Mouse (Mus musculus): ENCODE data around the gene Rpl3.
A peak's percentile ranks its signal among the peaks of the same experiment; 100 is the strongest.

The Rpl3 gene

DNA sequence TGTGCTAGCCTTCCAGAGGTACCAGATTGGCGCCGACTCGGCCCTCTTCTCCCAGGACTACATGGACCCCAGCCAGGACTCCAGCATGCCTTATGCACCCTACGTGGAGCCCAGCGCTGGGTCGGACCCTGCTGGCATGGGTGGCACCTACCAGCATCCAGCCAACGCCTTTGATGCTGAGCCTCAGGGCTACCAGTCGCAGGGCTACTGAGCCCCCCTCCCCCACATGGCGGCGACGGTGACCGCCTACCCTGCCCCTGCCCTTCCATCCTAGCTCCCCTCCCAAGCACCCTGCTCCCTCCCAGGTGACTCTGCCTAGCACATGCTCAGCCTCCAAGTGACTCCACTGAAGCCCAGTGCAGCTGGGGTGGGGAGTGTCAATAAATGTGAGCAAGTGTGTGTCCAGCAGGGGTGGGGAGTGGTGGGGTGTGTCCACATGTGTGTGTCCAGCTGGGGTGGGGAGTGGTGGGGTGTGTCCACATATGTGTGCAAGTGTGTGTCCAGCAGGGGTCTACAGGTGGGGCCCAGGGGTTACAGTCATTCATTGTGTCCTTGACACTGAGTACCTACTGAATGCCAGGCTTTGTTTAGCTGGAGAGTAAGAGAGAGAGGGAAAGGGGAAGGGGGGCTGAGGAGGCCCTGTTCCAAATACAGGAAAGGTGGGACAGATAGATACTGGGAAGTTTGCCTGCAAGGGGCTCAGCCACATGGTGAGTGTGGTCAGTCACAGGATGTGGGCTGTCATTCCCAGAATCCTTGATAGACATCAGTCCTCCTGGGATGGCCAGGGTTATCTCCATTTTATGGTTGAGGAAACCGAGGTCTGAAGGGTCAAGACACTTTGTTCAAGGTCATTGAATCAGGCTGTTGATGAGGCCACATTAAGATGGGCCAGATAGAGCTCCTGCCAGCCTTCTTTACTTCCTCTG lies 24.5 kb upstream of the Rpl3 start:
- no peak for ATAC-seq (ENCODE audit: insufficient number of reproducible peaks, low FRiP score, low TSS enrichment)

GRCm38 (mm10) chr15:80115256-80115655 lies 23.6 kb upstream of the Rpl3 start:
- ATAC-seq (ENCODE audit: insufficient number of reproducible peaks, low FRiP score, low TSS enrichment) = no peak

DNA sequence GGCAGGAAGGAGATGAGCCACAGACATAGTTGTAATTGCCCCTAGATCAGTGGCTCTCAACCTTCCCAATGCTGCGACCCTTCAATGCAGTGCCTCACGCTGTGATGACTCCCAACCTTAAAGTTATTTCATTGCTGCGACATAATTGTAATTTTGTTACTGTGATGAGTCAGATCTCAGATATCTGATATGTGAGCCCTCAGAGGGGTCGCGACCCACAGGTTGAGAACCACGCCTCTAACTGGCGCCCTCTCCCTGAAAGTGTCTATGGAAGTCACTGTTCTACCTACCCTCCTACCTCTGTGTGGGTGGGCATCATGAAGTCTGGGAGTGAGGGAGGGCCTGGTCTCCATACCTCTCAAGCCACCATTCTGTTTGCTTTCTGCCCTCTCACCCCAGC lies 22.7 kb upstream of the Rpl3 start:
- ATAC-seq (ENCODE audit: insufficient number of reproducible peaks, low FRiP score, low TSS enrichment) = no peak

- no peak for ATAC-seq (ENCODE audit: insufficient number of reproducible peaks, low FRiP score, low TSS enrichment)
These were observed 20.8 kb upstream of the Rpl3 start for GRCm38 (mm10) chr15:80112499-80112898.

- ATAC-seq (ENCODE audit: insufficient number of reproducible peaks, low FRiP score, low TSS enrichment) = no peak
These were observed 19.8 kb upstream of the Rpl3 start for GRCm38 (mm10) chr15:80111436-80111835.

- ATAC-seq (ENCODE audit: insufficient number of reproducible peaks, low FRiP score, low TSS enrichment) = no peak
These were observed 15.9 kb upstream of the Rpl3 start for GRCm38 (mm10) chr15:80107575-80107974.

DNA sequence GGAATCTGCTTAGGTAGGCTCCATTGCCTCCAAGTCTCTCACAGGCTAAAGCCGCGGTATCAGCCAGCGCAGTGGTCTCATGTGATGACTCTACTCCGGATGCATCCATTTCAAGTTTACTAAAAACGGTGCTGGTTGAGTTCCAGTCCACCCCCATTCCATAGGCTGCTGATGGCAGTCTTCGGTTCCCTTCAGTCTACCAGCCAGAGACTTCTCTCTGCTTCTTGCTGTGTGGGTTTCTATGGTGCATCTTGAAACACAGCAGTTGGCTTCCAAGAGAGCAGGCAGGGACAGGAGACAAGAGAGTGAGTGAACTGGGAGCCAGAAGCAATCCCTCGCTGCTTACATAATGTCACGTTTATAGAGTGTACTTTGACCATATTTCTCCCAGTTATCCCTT lies 15.5 kb upstream of the Rpl3 start:
- no peak for ATAC-seq (ENCODE audit: insufficient number of reproducible peaks, low FRiP score, low TSS enrichment)

GRCm38 (mm10) chr15:80105490-80106410 lies 14.1 kb upstream of the Rpl3 start:
- no peak for ATAC-seq (ENCODE audit: insufficient number of reproducible peaks, low FRiP score, low TSS enrichment)

DNA sequence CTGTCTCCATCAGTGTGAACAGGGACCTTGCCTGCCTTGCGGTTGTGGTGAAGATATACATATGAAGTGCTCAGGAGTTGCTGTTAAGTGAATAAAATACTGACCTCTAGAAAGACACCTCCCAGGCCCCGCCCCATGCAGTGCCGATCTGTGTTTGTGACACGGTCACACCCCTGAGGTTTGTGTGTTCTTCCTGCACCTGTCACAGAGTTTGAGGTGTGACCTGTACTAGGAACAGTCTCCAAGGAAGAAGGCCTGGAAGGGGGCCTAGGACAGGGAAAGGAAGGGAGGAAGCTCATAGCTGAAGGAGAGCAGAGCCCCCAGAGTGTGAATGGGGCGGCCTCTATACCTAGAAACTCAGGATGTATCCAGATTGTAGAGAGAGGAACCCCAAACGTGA lies 10.8 kb upstream of the Rpl3 start:
- no peak for ATAC-seq (ENCODE audit: insufficient number of reproducible peaks, low FRiP score, low TSS enrichment)

DNA sequence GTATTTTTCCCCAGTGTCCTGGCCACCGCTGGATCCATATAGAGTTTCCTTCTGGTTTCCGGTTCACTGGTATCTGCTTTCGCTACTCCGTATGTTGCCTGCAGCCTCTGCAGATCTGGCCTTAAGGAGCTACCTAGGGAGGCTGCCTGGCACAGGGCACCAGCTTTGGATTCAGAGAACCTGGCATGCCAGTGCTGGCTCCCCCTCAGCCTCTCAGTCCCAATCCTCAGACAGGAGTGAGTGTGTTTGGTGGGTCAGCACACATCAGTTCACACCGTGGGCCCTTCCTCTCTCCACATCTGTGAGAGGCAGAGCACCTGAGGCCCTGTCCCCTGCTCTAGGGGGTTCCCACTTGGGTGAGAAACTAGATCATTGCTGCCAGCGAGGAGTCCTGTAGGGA lies 9.8 kb upstream of the Rpl3 start:
- no peak for ATAC-seq (ENCODE audit: insufficient number of reproducible peaks, low FRiP score, low TSS enrichment)

DNA sequence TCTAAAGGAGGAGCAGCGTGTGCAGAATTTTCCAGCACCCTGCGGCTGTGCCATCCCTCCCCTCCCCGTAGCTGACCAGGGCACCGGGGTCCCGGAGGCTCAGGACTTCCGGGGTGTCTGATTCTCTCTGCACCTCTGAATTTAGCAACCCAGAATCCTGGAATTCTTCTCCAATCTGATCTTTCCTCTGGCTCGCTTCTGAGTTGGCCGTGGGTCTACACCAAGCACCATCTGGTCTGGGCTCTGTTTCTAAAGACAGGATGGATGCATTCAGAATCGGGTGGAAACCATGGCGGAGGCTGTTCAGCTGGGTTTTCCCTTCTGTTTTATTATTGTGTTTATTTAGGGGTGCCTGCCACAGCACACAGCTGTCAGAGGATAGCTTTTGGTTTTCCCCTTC lies 9.2 kb upstream of the Rpl3 start:
- peak; percentile 21; the same call in 1 of the 2 replicates for ATAC-seq (ENCODE audit: insufficient number of reproducible peaks, low FRiP score, low TSS enrichment)

DNA sequence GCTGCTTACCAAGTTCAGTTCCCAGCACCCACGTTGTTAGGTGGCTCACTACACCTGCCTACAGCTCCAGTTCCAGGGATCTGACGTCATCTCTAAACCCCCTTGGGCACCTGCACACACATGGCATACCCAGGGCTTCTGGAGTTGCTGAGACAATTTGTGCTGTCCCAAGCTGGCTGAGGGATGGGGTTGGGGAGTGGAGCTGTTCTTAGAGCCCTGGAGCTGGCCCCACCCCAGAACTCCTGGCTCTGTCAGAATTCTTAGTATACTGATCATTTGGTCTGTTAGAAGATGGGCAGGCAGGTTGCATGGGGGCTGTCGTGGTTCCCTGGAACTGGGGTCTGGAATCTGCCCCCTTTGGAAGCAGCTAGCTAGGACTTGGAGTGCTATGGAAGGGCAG lies 8.5 kb upstream of the Rpl3 start:
- ATAC-seq (ENCODE audit: insufficient number of reproducible peaks, low FRiP score, low TSS enrichment) = no peak

DNA sequence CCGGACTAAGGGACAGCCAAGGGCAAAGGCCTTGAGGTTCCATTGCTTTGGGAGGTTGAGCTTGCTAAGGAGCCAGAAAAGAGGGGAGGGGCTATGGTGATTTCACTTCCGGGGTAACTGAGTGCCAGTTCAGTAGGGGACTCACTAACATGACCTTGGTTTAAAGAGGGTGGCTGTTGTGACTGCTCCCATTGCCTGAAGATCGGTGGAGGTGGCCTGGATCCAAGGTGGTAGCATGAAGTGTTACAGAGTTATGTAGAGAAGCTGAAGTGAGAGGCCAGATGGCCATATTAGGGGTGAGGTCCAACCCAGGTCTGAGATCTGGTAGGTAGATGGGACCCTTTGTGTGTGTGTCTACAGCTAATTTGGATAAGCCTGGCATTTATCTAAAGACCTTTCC lies 7.8 kb upstream of the Rpl3 start:
- no peak for ATAC-seq (ENCODE audit: insufficient number of reproducible peaks, low FRiP score, low TSS enrichment)

DNA sequence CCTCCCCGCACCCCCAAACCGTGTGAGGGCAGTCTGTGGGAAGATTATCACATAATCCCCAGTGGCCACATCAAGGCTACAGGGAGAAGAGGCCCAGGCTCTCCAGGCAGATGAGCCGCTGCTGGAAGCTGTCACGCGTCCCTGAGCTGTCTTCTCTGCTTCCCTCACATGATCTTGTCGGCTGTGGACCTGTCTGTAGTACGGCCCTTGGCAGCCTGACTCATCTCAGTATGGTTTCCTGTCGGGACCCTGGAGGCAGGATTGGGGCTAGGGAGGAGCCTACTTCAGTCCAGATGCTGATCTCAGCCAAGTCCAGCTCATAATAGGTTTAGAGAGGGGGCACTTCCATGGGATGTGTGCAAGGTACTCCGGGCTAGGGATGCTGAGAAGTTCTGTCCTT lies 7.1 kb upstream of the Rpl3 start:
- ATAC-seq (ENCODE audit: insufficient number of reproducible peaks, low FRiP score, low TSS enrichment) = no peak

GRCm38 (mm10) chr15:80097999-80098461 lies 6.4 kb upstream of the Rpl3 start:
- ATAC-seq (ENCODE audit: insufficient number of reproducible peaks, low FRiP score, low TSS enrichment) = no peak

DNA sequence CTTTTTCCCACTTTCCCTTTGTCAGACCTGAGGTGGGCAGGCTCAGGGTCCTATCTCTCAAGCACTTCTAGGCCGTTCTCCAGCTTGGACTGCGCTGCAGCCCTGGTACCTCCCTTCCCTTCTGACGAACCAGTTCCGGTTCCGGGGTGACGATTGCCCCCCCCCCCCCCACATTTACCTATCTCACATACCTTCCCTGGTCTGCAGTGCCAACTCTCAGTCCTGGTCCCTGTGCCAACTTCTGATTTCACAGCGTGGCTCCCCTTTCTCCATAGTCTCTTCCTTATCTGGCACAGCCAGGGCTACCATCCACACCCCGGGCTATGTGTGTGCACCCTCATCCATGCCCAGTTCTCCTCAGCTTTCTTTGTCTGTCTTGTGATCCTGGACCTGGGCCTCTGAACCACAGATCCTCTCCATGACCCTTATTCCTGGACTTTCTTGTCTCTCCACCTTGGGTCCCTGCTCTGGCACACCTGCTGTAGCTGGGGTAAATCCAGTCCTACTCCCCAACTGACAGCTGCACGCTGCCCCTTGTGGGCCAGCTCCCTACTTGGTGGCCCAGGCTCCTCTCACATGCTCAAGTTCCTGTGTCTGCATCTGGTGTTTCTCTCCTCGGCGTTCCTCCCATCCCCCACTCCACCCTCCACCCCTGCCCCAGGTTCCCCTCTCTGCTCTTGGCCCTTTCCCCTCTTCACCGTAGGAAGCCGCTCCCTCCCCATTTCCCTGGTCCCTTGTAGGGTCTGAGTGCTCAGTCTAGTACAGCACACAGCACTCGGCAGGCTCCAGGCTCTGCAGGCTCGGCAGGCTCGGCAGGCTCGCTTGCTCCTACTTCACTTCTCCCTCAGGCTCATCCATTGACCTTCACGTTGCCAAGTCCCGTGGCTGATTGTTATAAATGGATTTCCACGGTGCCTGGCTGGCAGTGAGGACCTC lies 5.5 kb upstream of the Rpl3 start:
- ATAC-seq (ENCODE audit: insufficient number of reproducible peaks, low FRiP score, low TSS enrichment) = no peak

DNA sequence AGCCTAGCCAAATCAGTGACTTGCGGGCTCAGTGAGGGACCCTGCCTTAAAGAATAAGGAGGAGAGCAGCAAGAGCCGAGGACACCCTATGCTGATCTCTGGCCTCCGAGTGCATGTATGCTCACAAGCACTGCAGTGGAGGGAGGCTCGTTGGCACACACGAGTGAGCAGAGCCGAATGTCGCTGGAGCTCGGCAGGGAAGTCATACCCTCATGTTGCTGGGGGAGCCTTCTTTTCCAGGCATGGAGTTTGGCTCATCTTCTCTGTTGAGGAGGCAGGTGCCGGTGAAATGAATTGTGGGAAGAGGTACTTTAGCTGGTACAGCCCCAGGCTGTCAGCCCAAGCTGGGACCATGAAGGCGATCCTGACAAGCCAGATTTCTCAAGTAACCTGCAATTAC lies 4.7 kb upstream of the Rpl3 start:
- ATAC-seq (ENCODE audit: insufficient number of reproducible peaks, low FRiP score, low TSS enrichment) = no peak

DNA sequence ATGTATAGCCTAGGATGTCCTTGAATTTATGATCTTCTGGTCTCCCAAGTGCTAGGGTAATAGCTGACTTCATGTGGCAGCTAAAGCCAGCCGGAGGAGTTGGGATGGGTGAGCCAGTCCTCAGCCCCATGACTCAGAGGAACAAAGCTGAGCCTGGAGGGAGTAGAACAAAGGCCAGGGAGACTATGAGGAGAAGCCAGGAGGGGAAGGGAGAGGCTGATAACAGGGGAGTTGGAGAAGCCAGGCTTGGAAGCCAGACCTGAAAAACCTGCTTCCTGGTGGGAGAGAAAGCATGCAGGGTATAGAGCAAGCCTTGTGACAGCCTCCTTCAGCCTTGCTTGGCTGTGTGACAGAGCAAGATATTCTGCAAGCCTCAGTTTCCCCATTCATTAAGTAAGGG lies 3.9 kb upstream of the Rpl3 start:
- ATAC-seq (ENCODE audit: insufficient number of reproducible peaks, low FRiP score, low TSS enrichment) = no peak

DNA sequence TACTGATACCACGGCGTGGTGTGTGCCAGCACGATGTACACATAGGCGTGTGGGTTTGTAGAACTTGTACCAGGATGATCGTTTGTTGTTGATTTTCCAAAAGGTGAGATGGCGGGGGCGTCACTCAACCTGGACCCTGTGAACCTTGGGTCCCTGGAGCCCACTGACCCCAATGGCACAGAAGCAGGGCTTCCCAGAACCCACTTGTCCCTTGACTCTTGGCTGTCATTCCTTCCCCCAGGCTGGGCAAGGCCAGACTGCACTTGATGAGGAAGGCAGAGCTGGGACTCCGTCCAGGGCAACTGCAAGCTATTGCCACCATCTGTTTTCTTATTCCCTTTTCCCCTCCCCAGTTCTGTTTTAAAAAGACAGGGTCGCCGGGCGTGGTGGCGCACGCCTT lies 2.5 kb upstream of the Rpl3 start:
- no peak for ATAC-seq (ENCODE audit: insufficient number of reproducible peaks, low FRiP score, low TSS enrichment)

- ATAC-seq (ENCODE audit: insufficient number of reproducible peaks, low FRiP score, low TSS enrichment) = peak; percentile 56
These were observed 931 bp upstream of the Rpl3 start for GRCm38 (mm10) chr15:80092599-80092998.

All from cerebellum, adult (tissue).